Mouse (Mus musculus) cerebellum, adult 9-10 months (tissue): Measurements from ENCODE around the gene Mrto4.

ENCODE experiments used
- DNase-seq: peaks from one replicate; pipeline ENCODE4 v3.0.0; 2022

The Mrto4 gene

DNA sequence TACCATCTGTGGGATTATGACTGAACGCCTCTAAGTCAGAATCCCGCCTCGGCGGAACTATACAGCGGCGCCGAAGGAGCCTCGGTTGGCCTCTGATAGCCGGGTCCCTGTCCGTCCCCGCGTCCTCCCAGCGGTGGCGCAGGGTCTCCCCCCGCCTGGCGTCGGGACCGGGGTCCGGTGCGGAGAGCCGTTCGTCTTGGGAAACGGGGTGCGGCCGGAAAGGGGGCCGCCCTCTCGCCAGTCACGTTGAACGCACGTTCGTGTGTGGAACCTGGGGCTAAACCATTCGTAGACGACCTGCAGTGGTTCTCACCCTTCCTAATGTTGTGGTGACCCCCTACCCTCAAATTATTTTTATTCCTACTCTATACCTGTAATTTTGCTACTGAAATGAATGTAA is 14.2 kb downstream of the Mrto4 start:
- no peak for DNase-seq

GRCm38 (mm10) chr4:139336822-139337483 is 15.4 kb downstream of the Mrto4 start:
- peak; percentile 60 for DNase-seq

DNA sequence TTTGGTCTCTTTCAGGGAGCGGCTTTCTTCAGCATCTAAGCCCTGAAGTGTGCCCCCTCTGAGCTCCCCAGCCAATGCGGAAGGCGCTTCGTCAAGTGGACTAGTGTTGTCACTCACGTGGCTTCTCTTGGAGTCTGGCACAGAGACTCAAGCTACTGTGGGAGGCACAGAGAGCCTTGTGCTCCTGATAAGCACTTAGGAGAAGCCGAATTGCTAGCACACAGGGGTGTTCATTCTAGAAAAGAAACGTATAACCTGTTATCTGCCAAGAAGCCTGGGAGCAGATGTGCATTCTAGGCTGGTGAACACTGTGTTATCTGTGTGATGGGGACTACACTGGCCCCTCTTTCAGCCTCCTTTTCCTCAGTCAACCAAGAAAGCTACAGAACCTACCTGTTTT is 16.9 kb downstream of the Mrto4 start:
- DNase-seq, result no peak

DNA sequence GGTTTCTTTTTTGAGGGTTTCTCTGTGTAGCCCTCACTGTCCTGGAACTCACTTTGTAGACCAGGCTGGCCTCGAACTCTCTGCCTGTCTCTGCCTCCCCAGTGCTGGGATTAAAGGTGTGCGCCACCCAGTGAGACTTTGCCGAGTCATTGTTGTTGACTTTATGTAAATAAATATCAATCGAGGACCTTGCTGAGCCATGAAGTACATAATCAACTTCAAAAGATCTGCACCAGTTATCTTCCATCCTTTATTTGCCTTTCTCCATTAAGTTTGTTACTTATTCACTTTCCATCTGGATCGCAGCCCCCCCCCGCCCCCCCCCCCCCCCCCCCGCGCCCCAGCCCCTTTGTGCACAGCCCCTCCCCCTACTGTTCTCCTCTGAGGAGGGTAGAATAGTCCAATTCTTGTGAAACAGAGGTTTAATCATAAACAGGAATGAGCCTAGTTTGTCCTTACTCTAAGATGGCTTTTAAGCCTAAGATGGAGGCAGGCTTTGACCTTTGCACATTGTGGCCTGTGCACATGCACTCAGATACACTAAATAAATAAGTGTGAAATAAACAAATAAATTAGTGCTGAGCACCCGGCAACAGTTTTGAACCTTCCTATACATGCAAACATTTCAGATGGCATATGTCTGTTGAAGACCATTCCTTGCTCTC is 17.6 kb downstream of the Mrto4 start:
- no peak for DNase-seq

GRCm38 (mm10) chr4:139330605-139331004 is 21.8 kb downstream of the Mrto4 start:
- DNase-seq, result no peak

- DNase-seq, result no peak
These were observed 32.6 kb downstream of the Mrto4 start for GRCm38 (mm10) chr4:139319740-139320139.

DNA sequence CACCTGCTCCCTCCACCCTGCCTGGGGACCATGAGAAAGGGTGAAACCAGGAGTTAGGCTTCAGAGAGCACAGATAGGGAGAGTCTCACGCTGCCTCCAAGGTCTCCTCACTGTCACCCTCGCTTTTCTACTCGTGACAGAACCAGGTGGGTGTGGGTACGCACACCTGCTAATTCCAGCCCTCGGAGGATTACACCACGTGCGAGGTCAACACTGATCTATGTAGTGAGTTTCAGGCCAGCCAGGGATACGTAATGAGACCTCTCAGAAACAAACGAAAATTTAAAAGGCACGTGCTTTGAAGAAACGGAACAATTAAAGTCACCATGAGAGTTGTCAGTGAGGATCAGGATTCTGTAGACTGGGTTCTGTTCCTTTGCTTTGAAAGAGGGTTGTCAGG is 33.9 kb downstream of the Mrto4 start:
- no peak for DNase-seq

DNA sequence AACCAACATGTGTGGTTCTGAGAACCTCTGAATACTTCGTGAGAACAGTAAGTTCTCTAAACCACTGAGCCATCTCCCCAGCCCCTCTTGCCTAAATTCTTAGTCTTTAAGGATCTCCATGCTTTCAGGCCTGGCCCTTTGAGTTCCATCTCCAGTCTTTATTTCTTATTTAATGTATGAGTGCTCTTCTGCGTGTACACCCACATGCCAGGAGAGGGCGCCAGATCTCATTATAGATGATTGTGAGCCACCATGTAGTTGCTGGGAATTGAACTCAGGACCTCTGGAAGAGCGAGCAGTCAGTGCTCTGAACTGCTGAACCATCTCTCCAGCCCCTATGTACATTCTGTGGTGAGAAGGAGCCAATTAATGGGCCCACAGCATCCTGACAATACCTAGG is 39.7 kb downstream of the Mrto4 start:
- peak; percentile 46 for DNase-seq

GRCm38 (mm10) chr4:139311707-139312106 is 40.7 kb downstream of the Mrto4 start:
- DNase-seq, result no peak

GRCm38 (mm10) chr4:139310899-139311701 is 41.3 kb downstream of the Mrto4 start:
- DNase-seq, result peak; percentile 36

DNA sequence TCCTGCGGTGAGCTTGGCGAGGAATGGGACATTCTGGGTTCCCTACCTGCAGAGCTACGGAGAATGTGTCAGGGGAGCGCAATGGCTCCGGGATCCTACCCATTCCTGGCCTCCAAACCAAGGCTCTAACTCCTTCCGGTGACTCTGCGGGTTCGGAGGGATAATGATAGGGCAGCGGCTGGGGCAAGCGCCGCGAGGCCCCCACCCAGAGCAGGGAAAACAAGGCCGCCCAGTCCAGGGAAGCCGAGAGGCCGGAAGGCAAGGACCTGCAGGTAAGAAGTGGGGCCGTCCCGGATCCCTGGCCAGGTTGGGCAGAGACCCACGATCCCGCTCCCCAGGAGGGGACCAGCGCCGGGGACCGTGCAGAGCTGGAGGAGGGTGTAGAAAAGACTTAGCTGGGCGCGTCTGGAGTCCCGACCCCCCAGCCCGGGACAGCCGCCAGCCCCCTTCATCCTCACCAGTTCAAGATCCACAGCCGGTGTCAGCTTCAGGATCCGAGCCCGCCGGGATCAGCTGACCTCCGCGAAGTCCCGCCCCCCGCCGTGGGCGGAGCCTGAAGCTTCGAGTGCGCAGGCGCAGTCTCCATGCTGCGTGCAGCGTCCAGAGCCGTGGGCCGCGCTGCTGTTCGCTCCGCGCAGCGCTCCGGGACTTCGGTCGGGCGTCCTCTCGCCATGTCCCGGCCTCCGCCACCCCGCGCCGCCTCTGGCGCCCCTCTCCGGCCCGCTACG is 42.0 kb downstream of the Mrto4 start, which contains the start of the genes Pqlc2 and Akr7a5:
Pqlc2 (minus strand) TSS at position 538 of the 728 bp plus-strand sequence.
Akr7a5 (plus strand) TSS at position 574 of the 728 bp plus-strand sequence.
- DNase-seq, result peak; percentile 98

DNA sequence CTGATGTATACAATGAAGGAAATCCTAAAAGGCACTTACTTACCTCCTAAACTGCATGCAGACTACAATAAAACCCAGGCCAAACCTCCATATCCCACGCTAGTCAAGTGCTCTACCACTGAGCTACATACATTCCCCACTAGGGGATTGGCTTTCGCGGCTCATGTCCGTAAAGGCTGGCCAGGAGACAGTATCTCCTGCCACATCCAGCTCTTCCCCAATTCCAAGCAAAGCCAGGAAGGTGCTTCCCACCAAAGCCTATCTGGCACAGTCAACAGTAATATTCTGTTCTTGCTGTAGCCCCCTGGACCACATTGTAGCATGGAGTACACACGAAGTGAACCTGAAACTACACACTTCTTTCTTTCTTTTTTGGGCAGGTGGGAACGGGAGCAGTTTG is 42.7 kb downstream of the Mrto4 start:
- no peak for DNase-seq

DNA sequence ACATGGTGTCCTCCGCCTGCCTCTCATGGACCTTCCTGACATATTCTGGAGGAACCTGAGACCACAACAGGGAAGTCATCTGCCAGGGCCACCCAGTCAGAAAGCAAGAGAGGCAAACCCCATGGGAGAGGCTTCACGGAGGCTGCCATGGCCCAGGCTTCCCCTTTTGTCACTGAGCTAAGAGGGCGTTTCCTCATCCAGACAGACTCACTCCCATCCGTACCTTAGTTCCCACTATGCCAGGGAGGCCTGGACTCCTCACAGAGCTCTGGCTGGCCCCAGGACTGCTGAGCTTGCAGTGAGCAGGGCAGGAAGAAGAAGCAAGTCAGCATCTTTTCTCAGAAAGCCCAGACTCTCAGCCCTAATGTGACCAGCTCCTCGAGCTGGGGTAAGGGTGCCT is 44.5 kb downstream of the Mrto4 start:
- DNase-seq, result no peak

GRCm38 (mm10) chr4:139305521-139305920 is 46.9 kb downstream of the Mrto4 start:
- DNase-seq, result no peak

GRCm38 (mm10) chr4:139302241-139302640 is 50.1 kb downstream of the Mrto4 start:
- DNase-seq, result no peak

DNA sequence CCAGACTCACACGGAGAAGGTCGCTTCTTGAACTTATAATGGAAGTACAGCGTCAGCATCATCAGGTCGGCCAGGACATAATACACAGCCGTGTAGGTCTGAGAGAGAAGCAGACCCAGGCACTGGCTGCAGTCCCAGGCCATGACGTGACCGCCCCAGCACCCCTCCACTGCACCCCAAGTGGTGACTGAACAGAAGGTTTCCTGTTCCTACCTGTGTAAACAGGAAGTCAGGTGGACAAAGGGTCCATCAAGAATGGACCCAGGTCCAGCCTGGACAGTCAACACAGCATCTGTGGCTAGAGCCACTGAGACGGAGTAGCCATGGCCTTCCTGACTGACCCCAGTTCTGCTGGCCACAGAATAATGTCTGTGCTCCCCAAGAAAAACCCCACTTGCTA is 50.6 kb downstream of the Mrto4 start:
- peak; percentile 20 for DNase-seq

- DNase-seq, result no peak
These were observed 53.6 kb downstream of the Mrto4 start for GRCm38 (mm10) chr4:139298671-139299366.

DNA sequence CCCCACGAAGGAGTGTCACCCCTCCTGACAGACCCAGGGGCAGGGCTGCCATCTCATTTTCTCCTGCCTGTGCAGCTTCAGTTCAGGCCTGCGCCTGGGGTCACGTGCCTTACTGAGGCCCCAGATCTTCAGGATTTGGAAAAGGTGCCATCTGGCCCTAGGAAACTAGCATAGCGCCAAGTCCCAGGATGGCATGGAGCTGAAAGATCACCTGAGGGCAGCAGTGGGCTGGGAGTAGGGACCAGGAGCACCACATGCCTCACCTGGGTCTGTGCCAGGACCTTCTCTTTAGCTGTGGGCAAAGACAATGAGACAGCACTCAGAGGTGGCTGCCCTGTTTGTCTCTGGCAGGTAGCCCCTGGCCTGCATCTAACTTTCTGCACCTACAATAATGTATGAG is 54.8 kb downstream of the Mrto4 start:
- DNase-seq, result peak; percentile 99
